Mouse (Mus musculus) skeletal muscle tissue, adult 2 months (tissue): Measurements from ENCODE around the gene Cd164l2.

Source experiments
- DNase-seq: peaks from one replicate; pipeline ENCODE4 v3.0.0-alpha.2; 2012; ENCODE audit warnings: low read depth, low spot score

The Cd164l2 gene

DNA sequence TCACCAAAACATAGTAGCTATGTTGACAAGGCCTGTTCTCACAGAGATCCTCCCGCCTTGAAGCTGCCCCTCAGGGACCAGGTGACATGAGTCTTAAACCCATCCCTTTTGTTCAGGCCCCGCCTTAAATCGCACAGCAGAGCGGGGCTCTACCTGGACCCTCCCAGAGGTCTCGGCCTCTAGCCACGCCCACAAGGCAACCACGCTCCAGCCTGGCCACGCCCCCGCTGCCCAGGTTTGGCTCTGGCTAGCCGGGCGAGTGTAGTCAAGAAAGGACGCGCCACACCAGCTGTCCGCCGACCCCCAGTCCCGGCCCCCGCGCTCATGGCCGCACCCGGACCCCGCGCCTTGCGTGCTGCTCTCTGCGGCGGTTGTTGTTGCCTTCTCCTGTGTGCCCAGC, 8.7 kb downstream of the Cd164l2 start:
- DNase-seq, result no peak

DNA sequence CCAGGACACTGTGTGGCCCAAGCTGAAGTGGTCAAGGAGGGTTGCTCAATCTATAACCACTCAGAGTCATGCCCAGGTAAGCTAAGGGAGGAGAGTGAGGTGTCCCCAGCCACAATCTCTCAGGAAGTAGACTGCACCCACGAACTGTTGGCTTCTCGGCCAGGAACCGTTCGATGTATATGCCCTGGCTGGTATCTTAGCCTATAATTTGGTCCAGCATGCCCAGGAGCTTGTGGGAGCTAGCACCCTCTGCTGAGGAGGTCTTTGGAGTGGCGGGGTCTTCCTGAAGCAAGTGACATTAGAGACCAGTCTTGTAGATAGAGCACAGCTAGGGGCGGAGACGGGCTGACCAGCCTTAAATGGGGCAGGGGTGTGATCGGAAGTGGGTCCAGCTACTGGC, 9.8 kb downstream of the Cd164l2 start:
- DNase-seq, result no peak

DNA sequence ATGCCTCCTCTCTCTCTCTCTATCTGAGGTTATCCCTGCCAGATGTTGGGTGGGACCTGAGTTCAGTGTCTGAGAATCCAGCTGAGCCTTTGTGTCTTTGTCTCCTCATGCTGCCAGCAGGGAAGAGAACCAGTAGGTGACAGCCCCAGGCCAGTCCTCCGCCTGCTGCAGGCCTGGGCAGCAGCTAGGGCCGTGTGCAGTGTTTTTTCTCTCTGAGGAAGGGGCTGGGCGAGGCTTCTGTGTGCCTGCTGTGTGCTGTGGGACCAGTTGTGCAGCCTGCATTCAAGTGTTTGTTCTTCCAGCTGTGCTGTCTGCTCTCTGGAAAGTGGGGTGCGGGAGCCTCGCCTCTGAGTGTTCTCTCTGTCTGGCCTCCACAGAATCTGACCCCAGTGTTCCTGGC, 11.9 kb downstream of the Cd164l2 start:
- no peak for DNase-seq

DNA sequence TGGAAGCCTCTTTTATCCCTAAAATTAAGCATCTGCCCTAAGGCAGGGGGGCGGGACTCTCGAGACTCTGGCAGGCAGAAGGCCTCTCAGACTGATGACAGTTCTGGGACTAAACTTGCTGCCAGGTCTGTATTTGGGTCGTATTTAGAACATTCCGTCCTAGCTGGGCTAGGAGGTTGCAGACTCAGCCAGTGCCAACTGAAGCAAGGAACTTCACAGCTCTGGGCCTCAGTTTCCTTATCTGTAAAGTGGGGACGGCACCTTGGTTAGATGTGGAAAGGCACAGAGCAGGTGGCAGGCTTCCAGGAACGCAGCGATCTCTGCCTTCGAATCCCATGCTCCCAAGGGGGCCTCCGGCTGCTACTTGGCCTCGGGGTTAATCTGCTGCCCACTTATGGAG, 14.1 kb downstream of the Cd164l2 start:
- DNase-seq, result peak; percentile 58

DNA sequence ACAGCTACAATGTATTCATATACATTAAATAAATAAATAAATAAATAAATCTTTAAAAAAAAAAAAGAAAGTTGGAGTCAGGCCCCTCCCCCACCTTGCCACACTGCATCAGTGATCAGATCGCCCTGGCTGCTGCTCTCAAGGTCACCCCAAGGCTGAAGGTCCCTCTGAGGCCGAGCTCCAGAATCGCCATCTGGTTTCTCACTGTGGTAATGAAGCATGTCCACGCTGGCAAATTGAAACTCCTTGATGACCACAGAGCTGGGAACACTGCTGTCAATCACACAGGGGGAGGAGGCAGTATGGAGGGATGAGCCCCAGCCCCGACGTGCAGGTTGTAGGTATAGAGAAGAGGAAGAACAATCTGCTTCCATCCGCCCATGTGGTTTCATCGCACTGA, 15.7 kb downstream of the Cd164l2 start:
- DNase-seq, result no peak

DNA sequence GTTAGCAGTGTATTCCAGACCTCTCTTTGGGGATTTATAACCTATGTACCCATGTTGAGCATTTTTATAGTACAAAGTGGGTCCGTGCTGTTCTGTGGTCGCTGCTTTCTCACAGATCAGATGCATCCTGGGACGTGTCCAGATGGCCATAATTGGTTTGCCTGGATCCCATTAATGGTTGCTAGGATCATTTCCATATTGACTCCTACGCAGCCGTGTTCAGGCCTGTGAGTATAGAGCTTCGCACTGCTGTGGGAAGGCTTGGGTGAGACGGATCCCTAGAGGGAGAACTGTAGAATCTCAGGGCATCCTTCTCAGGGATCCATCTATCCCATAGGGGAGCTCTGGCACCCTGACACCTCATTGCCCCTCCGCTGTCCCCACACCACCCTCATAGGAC, 17.7 kb downstream of the Cd164l2 start:
- DNase-seq, result no peak

DNA sequence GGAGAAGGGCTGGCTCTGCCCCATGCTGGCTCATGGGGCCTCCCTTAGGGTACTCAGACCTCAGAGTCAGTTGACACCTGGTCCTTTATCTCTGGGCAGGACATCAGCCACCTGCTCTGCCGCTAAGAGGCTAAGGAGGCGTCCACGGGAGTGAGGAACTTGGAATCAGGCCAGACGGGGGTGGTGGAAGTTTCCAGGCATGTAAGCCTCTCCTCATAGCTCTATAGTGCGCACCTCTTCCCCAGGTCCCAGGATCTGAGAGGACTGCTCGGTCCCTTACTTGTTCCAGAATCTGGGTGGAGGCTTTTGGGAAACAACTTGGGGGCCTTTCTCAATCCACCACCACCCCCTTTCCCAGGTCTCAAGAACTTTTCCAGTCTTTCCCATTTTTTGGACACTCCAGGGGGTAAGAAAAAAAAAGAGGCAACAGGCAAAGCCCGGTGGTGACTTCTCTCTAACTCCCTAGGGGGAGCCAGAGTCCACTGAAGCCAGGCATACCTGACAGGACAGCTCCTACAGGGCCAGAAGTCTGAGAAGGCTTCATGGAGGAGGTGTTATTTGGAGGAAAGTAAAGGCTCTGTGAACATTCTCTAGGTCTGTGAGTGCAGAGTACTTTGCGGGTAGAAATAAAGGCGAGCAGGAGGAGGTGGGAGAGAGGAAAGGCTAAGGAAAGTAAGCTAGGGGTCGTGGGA, 21.5 kb downstream of the Cd164l2 start:
- no peak for DNase-seq

DNA sequence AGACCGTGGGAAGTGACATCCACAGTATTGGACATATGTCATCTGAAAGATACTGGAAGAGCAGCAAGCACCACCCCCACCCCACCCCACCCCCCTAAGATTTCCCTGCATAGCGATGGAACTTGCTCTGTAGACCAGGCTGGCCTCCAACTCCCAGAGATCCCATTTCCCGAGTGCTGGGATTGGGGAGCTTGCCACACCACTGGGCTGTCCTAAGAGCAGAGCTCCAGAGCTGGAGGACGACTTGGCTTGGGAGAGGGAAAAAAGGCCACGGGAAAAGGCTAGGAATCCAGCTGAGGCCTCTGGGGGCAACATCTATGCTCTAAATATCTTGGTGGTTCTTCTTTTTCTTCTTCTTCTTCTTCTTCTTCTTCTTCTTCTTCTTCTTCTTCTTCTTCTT, 22.8 kb downstream of the Cd164l2 start:
- DNase-seq, result no peak

DNA sequence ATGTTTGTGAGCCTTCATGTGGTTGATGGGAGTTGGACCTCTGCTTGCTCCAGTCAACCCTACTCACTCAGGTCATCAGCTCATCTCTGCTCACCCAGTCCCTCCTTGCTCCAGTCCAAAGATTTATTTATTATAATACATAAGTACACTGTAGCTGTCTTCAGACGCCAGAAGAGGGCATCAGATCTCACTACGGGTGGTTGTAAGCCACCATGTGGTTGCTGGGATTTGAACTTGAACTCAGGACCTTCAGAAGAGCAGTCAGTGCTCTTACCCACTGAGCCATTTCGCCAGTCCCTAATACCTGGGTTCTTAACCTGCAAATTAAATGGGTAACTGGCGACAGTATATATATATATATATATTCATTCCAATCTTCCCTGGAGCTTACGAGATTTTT, 23.5 kb downstream of the Cd164l2 start:
- DNase-seq, result no peak

DNA sequence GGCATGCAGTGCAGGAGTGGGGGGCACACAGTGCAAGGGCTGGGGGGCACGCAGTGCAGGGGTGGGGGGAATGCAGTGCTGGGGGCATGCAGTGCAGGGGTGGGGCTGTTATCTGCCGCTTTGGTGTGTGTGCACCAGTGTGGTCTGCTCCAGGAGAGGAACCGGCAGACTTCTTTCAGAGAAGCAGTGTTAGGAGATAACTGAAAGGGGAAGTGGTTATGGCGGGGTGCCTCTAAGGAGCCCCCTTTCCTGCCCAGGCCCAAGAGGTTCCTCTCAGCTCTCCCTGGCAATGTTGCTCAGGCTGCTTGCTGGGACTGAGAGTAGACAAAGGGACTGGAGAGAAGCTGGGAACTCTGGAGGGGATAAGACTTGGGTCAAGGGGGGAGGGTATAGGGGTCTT, 26.0 kb downstream of the Cd164l2 start:
- no peak for DNase-seq

DNA sequence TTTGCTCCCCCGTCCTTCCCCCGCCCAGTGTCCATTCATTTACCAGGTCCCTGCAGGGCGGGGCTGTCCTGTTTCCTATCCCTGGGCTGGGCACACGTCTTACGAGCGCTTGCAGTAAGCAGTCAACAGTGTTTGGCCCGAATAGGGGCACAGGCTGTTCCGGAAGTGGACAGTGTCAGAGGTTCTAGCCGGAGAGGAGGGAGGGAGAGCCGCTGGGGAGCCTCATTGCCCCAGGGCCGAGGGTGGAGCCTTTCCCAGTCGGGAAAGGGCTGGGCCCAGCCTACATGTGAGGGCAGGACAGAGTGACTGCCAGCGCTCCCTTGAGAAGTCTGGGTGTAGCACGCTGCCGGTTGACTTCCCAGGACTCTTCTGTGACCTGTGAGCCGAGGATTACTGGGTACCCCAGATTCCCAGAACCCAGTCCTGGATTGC, 28.6 kb downstream of the Cd164l2 start, which contains the start of gene Map3k6:
Map3k6 (plus strand) TSS at position 329 of the 432 bp plus-strand sequence.
- DNase-seq, result peak; percentile 92

DNA sequence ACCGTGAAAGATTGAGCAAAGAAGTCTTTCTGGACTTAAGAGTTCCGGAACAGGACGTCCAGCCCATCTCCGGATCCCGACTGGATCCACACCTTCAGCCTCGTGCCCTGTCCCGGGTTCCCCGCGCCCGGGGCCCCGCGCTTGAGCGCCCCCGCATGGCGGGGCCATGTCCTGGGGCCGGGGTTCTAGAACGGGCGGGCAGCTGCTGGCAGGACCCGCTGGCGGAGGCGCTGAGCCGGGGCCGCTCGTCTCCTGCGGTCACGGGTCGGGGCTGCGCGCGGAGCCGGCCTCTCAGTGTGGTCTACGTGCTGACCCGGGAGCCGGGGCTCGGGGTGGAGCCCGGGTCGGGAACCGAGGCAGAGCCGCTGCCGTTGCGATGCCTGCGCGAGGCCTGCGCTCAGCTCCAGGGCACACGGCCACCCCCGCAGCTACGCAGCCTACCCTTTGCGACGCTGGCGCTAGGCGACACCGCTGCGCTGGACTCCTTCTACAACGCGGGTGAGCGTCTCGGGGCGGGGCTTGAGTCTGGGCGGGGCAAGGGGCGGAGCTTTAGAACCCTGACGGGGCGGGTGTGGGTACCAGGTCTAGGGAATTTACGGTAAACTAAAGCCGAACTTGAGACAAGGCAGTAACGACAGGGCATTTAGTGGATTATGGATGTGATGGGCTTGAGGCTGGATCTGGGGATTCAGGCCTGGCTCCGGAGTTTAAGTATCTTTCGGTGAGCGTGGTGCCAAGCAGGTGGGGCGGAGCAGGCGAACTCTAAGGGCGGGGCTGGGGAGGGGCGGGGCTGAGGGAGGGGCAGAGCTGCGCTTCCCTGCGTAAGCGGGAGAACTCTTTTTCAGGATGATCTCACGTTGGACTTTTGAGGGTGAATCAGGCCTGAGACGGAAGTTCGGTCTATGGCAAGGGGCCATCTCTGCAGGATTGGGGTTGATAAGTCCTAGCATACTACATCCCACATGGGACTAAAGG, 29.3 kb downstream of the Cd164l2 start:
- peak; percentile 93 for DNase-seq

DNA sequence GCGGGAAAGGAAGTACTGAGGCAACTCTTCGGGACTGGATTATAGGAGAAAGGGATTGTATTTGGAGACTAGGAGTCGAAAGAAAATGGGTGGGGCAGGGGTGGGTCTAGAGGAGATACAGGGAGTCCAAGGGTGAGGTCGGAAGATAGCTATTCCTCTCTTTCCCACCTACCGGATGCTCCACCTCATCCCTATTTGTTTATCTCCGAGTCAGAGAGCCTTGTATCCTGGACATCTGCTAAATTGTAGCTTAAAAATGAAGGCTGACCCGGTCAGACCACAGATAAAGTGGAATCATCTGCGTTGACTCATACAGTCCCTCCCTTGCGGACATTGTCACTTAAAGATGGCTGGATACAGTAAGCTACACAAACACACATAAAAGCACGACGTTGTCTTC, 30.0 kb downstream of the Cd164l2 start:
- no peak for DNase-seq

DNA sequence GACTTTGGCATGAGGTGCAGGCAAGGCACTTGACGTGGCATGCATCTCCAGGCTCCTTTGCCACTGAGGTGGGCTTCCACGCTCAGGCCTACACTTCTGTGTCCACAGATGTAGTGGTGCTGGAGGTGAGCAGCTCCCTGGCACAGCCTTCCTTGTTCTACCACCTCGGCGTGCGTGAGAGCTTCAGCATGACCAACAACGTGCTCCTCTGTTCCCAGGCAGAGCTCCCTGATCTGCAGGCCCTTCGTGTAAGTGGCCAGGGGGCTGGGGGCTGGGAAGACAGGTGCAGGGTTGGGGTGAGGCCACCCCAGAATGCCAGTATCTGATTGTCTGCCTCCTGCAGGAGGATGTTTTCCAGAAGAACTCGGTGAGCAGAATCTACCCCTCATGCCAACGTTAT, 30.8 kb downstream of the Cd164l2 start:
- no peak for DNase-seq

DNA sequence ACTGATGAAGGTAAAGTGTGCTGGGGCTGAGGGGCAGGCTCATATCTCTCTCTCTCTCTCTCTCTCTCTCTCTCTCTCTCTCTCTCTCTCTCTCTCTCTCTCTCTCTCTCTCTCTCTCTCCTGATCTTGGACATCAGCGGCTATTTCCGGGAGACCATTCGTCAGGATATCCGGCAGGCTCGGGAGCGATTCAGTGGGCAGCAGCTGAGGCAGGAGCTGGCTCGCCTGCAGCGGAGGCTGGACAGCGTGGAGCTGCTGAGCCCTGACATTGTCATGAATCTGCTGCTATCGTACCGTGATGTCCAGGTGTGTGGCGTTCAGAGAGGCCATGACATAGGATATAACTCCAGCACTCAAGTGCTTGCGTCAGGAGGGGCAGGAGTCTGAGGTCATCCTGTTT, 31.6 kb downstream of the Cd164l2 start:
- no peak for DNase-seq

DNA sequence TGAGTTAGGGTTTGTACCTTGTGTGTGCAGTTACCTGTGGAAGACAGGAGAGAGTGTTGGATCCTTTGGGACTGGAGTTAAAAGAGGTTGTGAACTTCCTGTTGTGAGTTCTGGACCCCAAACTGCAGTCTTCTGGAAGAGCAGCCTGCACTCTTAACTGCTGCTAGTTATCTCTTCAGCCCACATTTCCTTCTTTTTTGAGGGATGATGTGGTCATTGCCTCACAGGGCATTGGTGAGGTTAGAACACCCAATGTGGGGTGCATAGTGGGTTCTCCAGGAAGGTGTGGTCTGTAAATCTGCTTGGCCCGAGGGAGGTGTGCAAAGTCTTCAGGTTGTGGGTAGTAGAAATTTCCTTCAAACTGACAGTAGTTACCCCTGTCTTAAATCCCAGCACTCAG, 32.4 kb downstream of the Cd164l2 start:
- DNase-seq, result no peak

DNA sequence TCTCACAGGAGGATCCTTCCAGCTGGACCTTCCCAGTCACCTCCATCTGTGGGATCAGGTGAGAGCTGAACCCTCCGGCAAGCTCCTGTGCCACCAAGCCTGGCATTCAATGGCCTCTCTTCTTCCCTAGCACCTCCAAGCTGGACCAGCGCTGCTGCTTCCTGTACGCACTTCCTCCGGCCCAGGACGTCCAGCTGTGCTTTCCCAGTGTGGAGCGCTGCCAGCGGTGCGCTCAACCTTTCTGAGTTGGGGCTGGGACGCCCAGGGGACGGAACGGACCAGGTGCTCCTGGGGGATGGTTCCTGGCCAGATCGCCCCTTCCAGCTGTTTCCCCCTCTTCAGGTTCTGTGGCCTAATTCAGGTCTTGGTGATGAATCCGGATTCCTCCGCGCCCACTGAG, 35.1 kb downstream of the Cd164l2 start:
- DNase-seq, result no peak

DNA sequence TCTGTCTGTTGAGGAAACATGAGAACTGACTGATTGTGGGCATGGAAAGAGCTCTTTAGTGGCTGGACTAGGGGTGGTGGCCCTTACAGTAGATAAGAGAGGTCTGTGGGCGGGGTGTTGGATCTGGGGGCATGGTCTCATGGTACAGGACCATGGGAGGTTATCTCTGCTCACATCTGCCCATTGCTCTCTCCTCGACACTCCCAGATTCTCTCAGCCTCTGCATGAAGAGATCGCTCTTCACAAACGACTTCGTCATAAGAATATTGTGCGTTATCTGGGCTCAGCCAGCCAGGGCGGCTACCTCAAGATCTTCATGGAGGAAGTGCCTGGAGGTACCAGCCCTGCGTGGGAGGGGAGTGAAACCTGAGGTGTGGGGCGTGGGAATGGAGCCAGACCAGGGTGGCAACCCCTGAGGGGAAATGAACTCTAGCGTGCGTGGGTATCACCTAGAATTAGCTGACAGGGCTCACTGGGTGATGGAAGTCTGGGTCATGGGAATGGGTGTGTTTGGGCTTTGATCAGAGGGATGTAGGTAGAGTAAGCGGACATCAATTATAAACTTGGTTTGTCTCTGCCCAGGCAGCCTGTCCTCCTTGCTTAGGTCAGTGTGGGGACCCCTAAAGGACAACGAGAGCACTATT, 36.0 kb downstream of the Cd164l2 start:
- no peak for DNase-seq

DNA sequence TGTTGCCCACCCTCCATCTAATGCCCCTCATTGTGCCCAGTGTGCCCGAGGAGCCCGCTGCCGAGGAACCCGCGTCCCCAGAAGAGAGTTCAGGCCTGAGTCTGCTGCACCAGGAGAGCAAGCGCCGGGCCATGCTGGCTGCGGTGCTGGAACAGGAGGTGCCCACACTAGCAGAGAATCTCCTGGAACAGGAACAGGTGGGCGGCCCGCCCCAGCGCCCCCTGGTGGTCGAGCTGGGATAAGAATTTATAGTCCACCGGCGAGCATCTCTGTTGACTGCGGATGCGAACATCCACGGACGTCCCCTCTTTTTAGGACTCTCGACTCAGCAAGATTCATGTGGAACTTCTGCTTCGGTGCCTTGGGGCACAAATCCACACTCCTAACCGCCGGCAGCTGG, 38.7 kb downstream of the Cd164l2 start:
- DNase-seq, result peak; percentile 60

DNA sequence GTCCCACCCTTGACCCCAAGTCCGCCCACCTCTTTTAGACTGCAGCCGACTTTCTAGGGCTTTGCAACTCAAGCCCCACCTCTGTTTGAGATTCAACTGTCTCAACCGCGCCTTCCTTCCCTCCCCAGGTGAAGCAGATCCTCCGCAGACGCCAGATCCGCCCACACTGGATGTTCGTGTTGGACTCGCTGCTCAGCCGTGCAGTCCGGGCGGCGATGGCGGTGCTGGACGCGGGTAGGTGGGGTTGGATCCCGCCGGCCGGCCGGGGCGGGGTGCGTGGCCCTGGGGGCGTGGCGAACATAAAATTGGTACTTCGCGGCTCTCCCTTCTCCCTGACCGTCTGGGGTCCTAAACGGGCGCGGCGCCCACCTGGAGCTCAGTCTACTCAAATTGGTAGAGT, 39.3 kb downstream of the Cd164l2 start:
- DNase-seq, result no peak

DNA sequence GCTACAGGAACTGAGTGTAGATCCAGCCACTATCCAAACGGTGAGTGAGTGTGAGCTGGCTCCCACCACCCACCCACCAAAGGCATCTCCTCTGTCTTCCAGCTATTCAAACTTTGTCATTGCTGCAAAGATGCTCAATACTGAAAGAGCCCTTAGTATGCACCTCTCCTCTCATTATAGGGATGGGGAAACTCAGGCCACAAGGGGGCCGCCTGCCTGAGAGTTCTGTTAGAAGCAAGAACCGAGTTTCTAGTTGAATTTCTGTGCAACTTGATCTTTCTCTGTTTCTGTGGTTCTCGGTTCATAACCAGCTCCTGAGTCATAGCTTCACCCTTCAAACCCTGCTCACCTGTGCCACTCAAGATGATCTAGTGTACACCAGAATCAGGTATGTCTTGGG, 40.2 kb downstream of the Cd164l2 start:
- DNase-seq, result no peak

DNA sequence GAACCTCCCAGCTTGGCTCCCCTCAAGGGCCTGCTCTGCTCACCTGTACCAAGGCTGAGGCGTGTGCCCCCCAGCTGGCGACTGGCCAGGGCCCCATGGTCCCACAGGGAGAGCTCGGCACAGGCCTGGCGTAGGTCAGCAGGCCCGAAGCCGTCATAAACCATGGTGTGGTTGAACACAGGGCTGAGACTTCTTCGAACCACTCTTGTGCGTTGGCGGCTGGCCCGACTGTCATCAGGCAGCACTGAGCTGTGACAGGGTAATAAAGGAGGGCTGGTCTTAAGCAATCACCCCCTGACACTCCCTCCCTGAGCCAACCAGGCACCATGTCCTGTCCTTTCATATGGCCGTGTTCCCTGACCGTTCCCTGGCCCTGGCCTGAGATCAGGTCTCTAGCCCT, 41.5 kb downstream of the Cd164l2 start:
- no peak for DNase-seq
